Mouse (Mus musculus) thymus, postnatal 0 days (tissue): ENCODE measurements around the gene Reep6. TPM values are rescaled to one million over a fixed set of nuclear protein-coding genes. Genes with fewer than 3 reads are reported as not detected.

Source experiments
- DNase-seq: peaks from one replicate; pipeline ENCODE4 v3.0.0-alpha.2; 2015; ENCODE audit warnings: low spot score
- microRNA-seq: library from miRNA; unstranded; fragments of <30 nt; microRNA quantifications from one replicate; pipeline ENCODE4, GENCODE M21; 2016; ENCODE audit warnings: borderline number of aligned reads
- polyA plus RNA-seq: library from polyadenylated mRNA; unstranded; fragments of >200 nt; fragmentation: Nextera tagmentation; extraction: Ambion mirVana; gene quantifications from 2 replicates; pipeline ENCODE4 v1.2.1, GENCODE M21; 2015

The Reep6 gene
- polyA plus RNA-seq, 1 experiment from 2014 or later, result 0.26 TPM

DNA sequence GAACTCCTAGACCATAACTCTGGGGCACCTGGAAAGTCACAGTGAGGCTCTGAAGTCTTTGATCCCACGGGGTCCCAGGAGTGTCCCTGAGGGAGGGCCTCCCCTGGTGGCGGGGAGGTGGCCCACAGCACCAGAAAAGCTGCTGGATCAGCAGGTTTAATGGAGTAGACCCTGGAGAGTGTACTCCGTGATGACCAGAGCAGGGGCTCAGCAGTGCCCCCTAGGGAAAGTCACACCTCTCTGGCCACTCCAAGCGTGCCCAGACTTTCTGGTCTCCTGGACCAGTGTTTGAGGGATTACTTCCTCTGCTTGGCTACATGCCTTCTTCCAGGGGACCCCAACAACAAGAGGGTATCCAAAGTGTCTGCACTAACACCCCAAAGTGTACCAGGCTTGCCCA lies 53.7 kb downstream of the Reep6 start:
- no peak for DNase-seq

DNA sequence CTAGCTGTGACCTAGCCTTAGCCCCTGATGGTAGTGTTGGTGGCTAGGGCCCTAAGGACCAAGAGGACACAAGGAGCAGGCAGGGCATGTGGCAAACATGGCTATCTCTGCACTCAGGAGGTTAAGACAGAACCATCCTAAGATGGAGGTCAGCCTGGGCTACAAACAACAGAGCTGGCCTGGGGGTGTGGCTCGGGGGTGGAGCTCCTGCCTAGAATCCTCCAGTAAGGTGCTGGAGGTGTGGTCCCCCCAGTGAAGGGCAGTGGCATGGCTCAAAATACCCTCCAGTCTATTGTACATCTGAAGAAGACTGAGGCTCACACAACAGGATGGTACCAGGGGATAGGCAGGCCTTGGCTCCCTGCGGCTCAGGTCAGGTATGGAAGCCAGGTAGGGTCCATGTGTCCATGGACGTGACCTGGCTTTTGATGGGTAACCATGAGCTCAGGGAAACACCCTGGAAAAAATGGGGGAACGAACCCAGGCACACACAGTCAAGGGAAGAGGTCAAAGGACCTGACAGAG lies 54.4 kb downstream of the Reep6 start:
- DNase-seq, result no peak

DNA sequence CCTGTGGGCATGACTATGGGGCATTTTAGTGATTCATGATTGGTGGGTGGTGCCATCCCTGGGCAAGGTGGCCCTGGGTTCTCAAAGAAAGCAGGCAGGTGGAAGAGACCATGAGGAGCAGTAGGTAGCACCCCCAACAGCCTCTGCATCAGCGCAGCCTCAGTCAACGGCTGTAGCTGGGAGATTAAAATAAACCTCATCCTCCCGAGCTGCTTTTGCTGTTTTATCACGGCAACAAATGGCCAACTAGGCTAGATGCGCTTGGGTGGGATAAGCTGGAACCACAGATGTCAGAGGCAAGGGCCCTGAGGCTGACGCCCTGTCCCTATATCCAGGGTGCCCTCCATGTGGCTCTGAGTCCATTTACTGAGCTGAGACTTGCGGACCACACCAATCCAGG lies 55.0 kb downstream of the Reep6 start:
- DNase-seq, result no peak

DNA sequence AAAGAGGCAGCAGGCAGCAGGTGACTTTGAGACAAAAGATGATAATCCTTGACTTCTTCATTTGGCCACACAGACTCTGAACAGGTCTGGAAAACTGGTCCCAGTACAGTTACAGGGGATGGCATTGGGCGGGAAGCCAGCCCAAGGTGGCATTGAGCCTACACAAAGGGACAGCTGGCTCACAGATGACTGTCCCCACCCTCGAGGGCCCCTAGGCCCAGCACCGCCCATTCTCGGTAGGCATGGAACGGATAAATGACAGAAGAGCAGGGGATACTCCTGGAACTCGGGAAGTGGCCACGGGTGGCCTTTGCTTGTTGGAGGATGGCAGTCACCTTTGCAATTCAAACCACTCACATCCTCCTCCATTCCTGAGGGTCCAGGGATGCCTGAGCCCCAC lies 55.6 kb downstream of the Reep6 start:
- no peak for DNase-seq

Small RNA genes within 50 kb of the gene (microRNA-seq; reads per million reads assigned to microRNA genes)
- gene Gm22721, result not detected

Other genes with a start within 250 kb of the Reep6 start
- gene Sbno2, start 224.4 kb upstream of the Reep6 start, polyA plus RNA-seq, result 18.3 and 19.7 TPM in 2 replicates
- 18.2 and 23.2 TPM in 2 replicates for gene Stk11, start 214.2 kb upstream of the Reep6 start, polyA plus RNA-seq
- 588 TPM in 2 replicates for gene Atp5d, start 191.3 kb upstream of the Reep6 start, polyA plus RNA-seq
- gene Cbarp, start 189.1 kb upstream of the Reep6 start, polyA plus RNA-seq, result 3.5 and 4.3 TPM in 2 replicates
- gene Midn, start 181.7 kb upstream of the Reep6 start, polyA plus RNA-seq, result 13.1 and 18.8 TPM in 2 replicates
- 226 and 376 TPM in 2 replicates for gene Cirbp, start 164.0 kb upstream of the Reep6 start, polyA plus RNA-seq
- gene 1600002K03Rik, start 157.0 kb upstream of the Reep6 start, polyA plus RNA-seq, result 15.3 and 15.4 TPM in 2 replicates
- 1.2 and 1.6 TPM in 2 replicates for gene Efna2, start 150.5 kb upstream of the Reep6 start, polyA plus RNA-seq
- 70.8 and 72.4 TPM in 2 replicates for gene Mum1, start 103.5 kb upstream of the Reep6 start, polyA plus RNA-seq
- 319 and 339 TPM in 2 replicates for gene Ndufs7, start 80.8 kb upstream of the Reep6 start, polyA plus RNA-seq
- 5.5 and 5.9 TPM in 2 replicates for gene Gamt, start 68.9 kb upstream of the Reep6 start, polyA plus RNA-seq
- 48.9 and 56.1 TPM in 2 replicates for gene Dazap1, start 68.5 kb upstream of the Reep6 start, polyA plus RNA-seq
- gene Rps15, start 37.5 kb upstream of the Reep6 start, polyA plus RNA-seq, result 1,158 and 1,206 TPM in 2 replicates
- 0.10 and 0.24 TPM in 2 replicates for gene Apc2, start 34.0 kb upstream of the Reep6 start, polyA plus RNA-seq
- 72.7 and 81.1 TPM in 2 replicates for gene 2310011J03Rik, start 9.4 kb upstream of the Reep6 start, polyA plus RNA-seq
- gene Pcsk4, start 455 bp upstream of the Reep6 start, polyA plus RNA-seq, result 4.4 and 4.6 TPM in 2 replicates
- 1.0 and 1.1 TPM in 2 replicates for gene Adamtsl5, start 18.5 kb downstream of the Reep6 start, polyA plus RNA-seq
- 0.17 and 0.21 TPM in 2 replicates for gene Plk5, start 26.5 kb downstream of the Reep6 start, polyA plus RNA-seq
- 3.2 and 4.7 TPM in 2 replicates for gene Mex3d, start 57.7 kb downstream of the Reep6 start, polyA plus RNA-seq
- gene Mbd3, start 69.6 kb downstream of the Reep6 start, polyA plus RNA-seq, result 151 and 166 TPM in 2 replicates
- 635 and 689 TPM in 2 replicates for gene Uqcr11, start 76.9 kb downstream of the Reep6 start, polyA plus RNA-seq
- gene Tcf3, start 103.7 kb downstream of the Reep6 start, polyA plus RNA-seq, result 89.7 and 96.8 TPM in 2 replicates
- gene Onecut3, start 164.9 kb downstream of the Reep6 start, polyA plus RNA-seq, result not detected in 2 replicates
- not detected in 2 replicates for gene Atp8b3, start 209.2 kb downstream of the Reep6 start, polyA plus RNA-seq
- gene Rexo1, start 231.6 kb downstream of the Reep6 start, polyA plus RNA-seq, result 24.1 and 25.5 TPM in 2 replicates
- 7.7 and 9.5 TPM in 2 replicates for gene Klf16, start 247.4 kb downstream of the Reep6 start, polyA plus RNA-seq